Mouse (Mus musculus): ENCODE measurements around the gene Cnpy1. TPM values are rescaled to one million over a fixed set of nuclear protein-coding genes. Genes with fewer than 3 reads are reported as not detected.

The Cnpy1 gene
- total RNA-seq, 2 experiments from 2014 or later = not detected

- peak; percentile 68 to 69 for DNase-seq
Observed at GRCm38 (mm10) chr5:28165358-28166255, 80.0 kb downstream of the Cnpy1 start, which contains the start of gene En2. Gene En2, plus strand, starts transcription at chr5:28165694.

GRCm38 (mm10) chr5:28163926-28164325 is 81.7 kb downstream of the Cnpy1 start:
- no peak for DNase-seq

- no peak for DNase-seq
Observed at GRCm38 (mm10) chr5:28161938-28162402, 83.6 kb downstream of the Cnpy1 start.

GRCm38 (mm10) chr5:28161383-28161937 is 84.1 kb downstream of the Cnpy1 start:
- DNase-seq = no peak

GRCm38 (mm10) chr5:28159891-28160470 is 85.6 kb downstream of the Cnpy1 start:
- DNase-seq = no peak

GRCm38 (mm10) chr5:28159072-28159458 is 86.5 kb downstream of the Cnpy1 start:
- DNase-seq = no peak

- no peak for DNase-seq
Observed at GRCm38 (mm10) chr5:28158308-28159071, 87.1 kb downstream of the Cnpy1 start.

- no peak for DNase-seq
Observed at GRCm38 (mm10) chr5:28157781-28158180, 87.8 kb downstream of the Cnpy1 start.

GRCm38 (mm10) chr5:28157044-28157730 is 88.4 kb downstream of the Cnpy1 start:
- no peak for DNase-seq

Other genes with a start within 250 kb of the Cnpy1 start
- gene Insig1, start 174.4 kb downstream of the Cnpy1 start, total RNA-seq (2021) = 100 to 1,000 TPM; 141 to 250 TPM
- under 1 TPM; 0.07 to 0.16 TPM for gene En2, start 80.1 kb downstream of the Cnpy1 start, total RNA-seq (2021)
- gene Rbm33, start 71.3 kb upstream of the Cnpy1 start, total RNA-seq (2021) = 10 to 100 TPM; 44.2 to 52.8 TPM
- gene Shh, start 221.4 kb upstream of the Cnpy1 start, total RNA-seq (2021) = 10 to 100 TPM; 10.6 to 25.1 TPM